Mouse (Mus musculus) adrenal gland (tissue): ENCODE results near the gene Anxa7.

Source experiments
- intact Hi-C: fragments of 180-260 bp; cut with DNase I; formaldehyde crosslinking; loops from one replicate; pipeline ENCODE4 v1.15.1; 2025

Gene Anxa7

GRCm38 (mm10) chr14:20436976-20437375 is 43.0 kb downstream of the Anxa7 start:
- intact Hi-C loops: no loop called here

GRCm38 (mm10) chr14:20432420-20432819 is 47.5 kb downstream of the Anxa7 start:
- intact Hi-C loops: no loop called here

GRCm38 (mm10) chr14:20431726-20432125 is 48.2 kb downstream of the Anxa7 start:
- intact Hi-C loops: no loop called here

- intact Hi-C loops: no loop called here
Observed at GRCm38 (mm10) chr14:20429833-20430232, 50.1 kb downstream of the Anxa7 start.

- intact Hi-C loops: no loop called here
Observed at GRCm38 (mm10) chr14:20428593-20428992, 51.3 kb downstream of the Anxa7 start.

- intact Hi-C loops: no loop called here
Observed at GRCm38 (mm10) chr14:20423046-20423445, 56.9 kb downstream of the Anxa7 start.

- intact Hi-C loops: no loop called here
Observed at GRCm38 (mm10) chr14:20422257-20422656, 57.7 kb downstream of the Anxa7 start.
